Mouse (Mus musculus): ENCODE measurements around the gene Ubqln1. TPM values are rescaled to one million over a fixed set of nuclear protein-coding genes. Genes with fewer than 3 reads are reported as not detected.

The Ubqln1 gene
- polyA plus RNA-seq, 1 experiment from 2014 or later, result 115 TPM

GRCm38 (mm10) chr13:58126862-58127765, 88.3 kb downstream of the Ubqln1 start:
- H3K4me3 ChIP-seq (replicated peaks), result peak overlapping the region; percentile 87
- no peaks in the 10 kb centered on the region for H3K27me3 ChIP-seq
- peak overlapping the region; percentile 63 for H3K4me2 ChIP-seq (replicated peaks)
- H3K36me3 ChIP-seq, result no peaks in the 10 kb centered on the region
- peak overlapping the region; percentile 94 for H3K9ac ChIP-seq
- no peak for ATAC-seq (ENCODE audit: insufficient number of reproducible peaks, low FRiP score, low TSS enrichment, low read depth)
- no peaks in the 10 kb centered on the region for H3K9me3 ChIP-seq (replicated peaks)
- H3K27ac ChIP-seq (replicated peaks), result peak overlapping the region; percentile 99
- H3K4me1 ChIP-seq, result peaks cover 16% of the 10 kb centered on the region
- under 1% methylated on average over 53 of the region's 92 CpGs for WGBS

Other genes with a start within 250 kb of the Ubqln1 start
- 3.6 and 3.8 TPM in 2 replicates for gene Klhl3, start 102.1 kb downstream of the Ubqln1 start, polyA plus RNA-seq (2015; fragmentation: Nextera tagmentation; extraction: Ambion mirVana)
- gene Hnrnpa0, start 87.1 kb downstream of the Ubqln1 start, polyA plus RNA-seq (2015; fragmentation: Nextera tagmentation; extraction: Ambion mirVana), result 32.8 and 33.5 TPM in 2 replicates
- 32.6 and 36.3 TPM in 2 replicates for gene Idnk, start 58.0 kb downstream of the Ubqln1 start, polyA plus RNA-seq (2015; fragmentation: Nextera tagmentation; extraction: Ambion mirVana)
- gene Gkap1, start 60.0 kb upstream of the Ubqln1 start, polyA plus RNA-seq (2015; fragmentation: Nextera tagmentation; extraction: Ambion mirVana), result 23.1 and 26.8 TPM in 2 replicates
- gene Kif27, start 143.5 kb upstream of the Ubqln1 start, polyA plus RNA-seq (2015; fragmentation: Nextera tagmentation; extraction: Ambion mirVana), result 1.4 and 2.2 TPM in 2 replicates
- gene 2210016F16Rik, start 169.6 kb upstream of the Ubqln1 start, polyA plus RNA-seq (2015; fragmentation: Nextera tagmentation; extraction: Ambion mirVana), result 30.0 and 30.1 TPM in 2 replicates
- 24.4 and 26.1 TPM in 2 replicates for gene Rmi1, start 186.6 kb upstream of the Ubqln1 start, polyA plus RNA-seq (2015; fragmentation: Nextera tagmentation; extraction: Ambion mirVana)
- 1,301 and 1,310 TPM in 2 replicates for gene Hnrnpk, start 187.7 kb upstream of the Ubqln1 start, polyA plus RNA-seq (2015; fragmentation: Nextera tagmentation; extraction: Ambion mirVana)

Measured in embryonic facial prominence, embryonic 15.5 days (tissue).